Mouse (Mus musculus) brain, embryonic 14.5 days (tissue): Measurements from ENCODE around the gene Atic. TPM values are rescaled to one million over a fixed set of nuclear protein-coding genes. Genes with fewer than 3 reads are reported as not detected.

Experiments
- DNase-seq: peaks from one replicate; pipeline ENCODE4 v3.0.0-alpha.2; 2011; ENCODE audit warnings: low read depth
- CTCF ChIP-seq: fragments of 200-500 bp; IDR thresholded peaks from 2 replicates; pipeline ENCODE4 v1.5.1; 2012; ENCODE audit warnings: inconsistent platforms, mild to moderate bottlenecking, moderate library complexity, borderline replicate concordance; ENCODE audit not compliant: insufficient read depth, insufficient read length; ENCODE audit errors: extremely low read depth
- POLR2A ChIP-seq: fragments of 200-500 bp; IDR thresholded peaks from 2 replicates; pipeline ENCODE4 v1.6.1; 2012; ENCODE audit warnings: mild to moderate bottlenecking, inconsistent platforms, borderline replicate concordance; ENCODE audit not compliant: poor library complexity, insufficient read depth, insufficient read length, severe bottlenecking; ENCODE audit errors: extremely low read depth
- polyA plus RNA-seq: library from polyadenylated mRNA; depleted of rRNA; stranded (reverse); fragments of >200 nt; gene quantifications from 2 replicates; pipeline ENCODE4 v1.2.3, GENCODE M21; 2012; rRNA removed

Atic gene
- polyA plus RNA-seq, result 40.8 and 41.2 TPM in 2 replicates

- peak; percentile 95 for DNase-seq
- TF ChIP-seq POLR2A (no peak), CTCF (no peak)
These were observed at the start of gene Atic for GRCm38 (mm10) chr1:71556688-71557612. Gene Atic (plus strand): TSS chr1:71557150.

- TF ChIP-seq POLR2A (no peak), CTCF (no peak)
- DNase-seq, result peak; percentile 86
These were observed 49.7 kb upstream of the Atic start for GRCm38 (mm10) chr1:71507251-71507650.

- TF ChIP-seq POLR2A (no peak), CTCF (no peak)
These were observed 41.9 kb upstream of the Atic start for GRCm38 (mm10) chr1:71515041-71515440.

GRCm38 (mm10) chr1:71528808-71529648 lies 27.9 kb upstream of the Atic start:
- no peak for TF ChIP-seq POLR2A
- no peak for TF ChIP-seq CTCF
- DNase-seq, result peak; percentile 18

More at GRCm38 (mm10) chr1:71515041-71515440, 41.9 kb upstream of the Atic start:
- DNase-seq, result no peak

- no peak for DNase-seq
- no peak for TF ChIP-seq CTCF
- TF ChIP-seq POLR2A, result no peak
These were observed 26.2 kb upstream of the Atic start for GRCm38 (mm10) chr1:71530779-71531178.

GRCm38 (mm10) chr1:71531653-71532052 lies 25.3 kb upstream of the Atic start:
- TF ChIP-seq CTCF (peak; percentile 64; the same call in 1 of the 2 replicates), POLR2A (no peak)
- DNase-seq, result peak; percentile 69

- no peak for TF ChIP-seq CTCF
- TF ChIP-seq POLR2A, result no peak
- DNase-seq, result no peak
These were observed 17.3 kb upstream of the Atic start for GRCm38 (mm10) chr1:71539641-71540040.

- TF ChIP-seq POLR2A, result no peak
- TF ChIP-seq CTCF, result no peak
- peak; percentile 71 for DNase-seq
These were observed 16.5 kb upstream of the Atic start for GRCm38 (mm10) chr1:71540437-71540836.

- DNase-seq, result no peak
- no peak for TF ChIP-seq POLR2A
- no peak for TF ChIP-seq CTCF
These were observed 6.2 kb upstream of the Atic start for GRCm38 (mm10) chr1:71550626-71551195.

GRCm38 (mm10) chr1:71560626-71561025 lies 3.7 kb downstream of the Atic start:
- no peak for TF ChIP-seq CTCF
- no peak for TF ChIP-seq POLR2A

GRCm38 (mm10) chr1:71564291-71564690 lies 7.3 kb downstream of the Atic start:
- no peak for DNase-seq
- TF ChIP-seq POLR2A (no peak), CTCF (no peak)

More at GRCm38 (mm10) chr1:71560626-71561025, 3.7 kb downstream of the Atic start:
- no peak for DNase-seq
